Mouse (Mus musculus) bone marrow macrophage, adult 2 months (primary cell): ENCODE measurements around the gene Acpp.

ENCODE experiments used
- CTCF ChIP-seq: IDR thresholded peaks from 2 replicates; pipeline ENCODE4 v1.5.1; 2012; ENCODE audit warnings: low read depth, mild to moderate bottlenecking, low read length, moderate library complexity
- POLR2A ChIP-seq: IDR thresholded peaks from 2 replicates; pipeline ENCODE4 v1.6.1; 2012; ENCODE audit warnings: mild to moderate bottlenecking, low read depth, low read length, borderline replicate concordance

GRCm38 (mm10) chr9:104262823-104263352, 74.7 kb downstream of the Acpp start, which contains the start of gene Dnajc13:
- no peak for TF ChIP-seq CTCF
- peak; percentile 33; the same call in 1 of the 2 replicates for TF ChIP-seq POLR2A
